Mouse (Mus musculus): ENCODE results near the gene Pfkfb3.

Gene Pfkfb3

DNA sequence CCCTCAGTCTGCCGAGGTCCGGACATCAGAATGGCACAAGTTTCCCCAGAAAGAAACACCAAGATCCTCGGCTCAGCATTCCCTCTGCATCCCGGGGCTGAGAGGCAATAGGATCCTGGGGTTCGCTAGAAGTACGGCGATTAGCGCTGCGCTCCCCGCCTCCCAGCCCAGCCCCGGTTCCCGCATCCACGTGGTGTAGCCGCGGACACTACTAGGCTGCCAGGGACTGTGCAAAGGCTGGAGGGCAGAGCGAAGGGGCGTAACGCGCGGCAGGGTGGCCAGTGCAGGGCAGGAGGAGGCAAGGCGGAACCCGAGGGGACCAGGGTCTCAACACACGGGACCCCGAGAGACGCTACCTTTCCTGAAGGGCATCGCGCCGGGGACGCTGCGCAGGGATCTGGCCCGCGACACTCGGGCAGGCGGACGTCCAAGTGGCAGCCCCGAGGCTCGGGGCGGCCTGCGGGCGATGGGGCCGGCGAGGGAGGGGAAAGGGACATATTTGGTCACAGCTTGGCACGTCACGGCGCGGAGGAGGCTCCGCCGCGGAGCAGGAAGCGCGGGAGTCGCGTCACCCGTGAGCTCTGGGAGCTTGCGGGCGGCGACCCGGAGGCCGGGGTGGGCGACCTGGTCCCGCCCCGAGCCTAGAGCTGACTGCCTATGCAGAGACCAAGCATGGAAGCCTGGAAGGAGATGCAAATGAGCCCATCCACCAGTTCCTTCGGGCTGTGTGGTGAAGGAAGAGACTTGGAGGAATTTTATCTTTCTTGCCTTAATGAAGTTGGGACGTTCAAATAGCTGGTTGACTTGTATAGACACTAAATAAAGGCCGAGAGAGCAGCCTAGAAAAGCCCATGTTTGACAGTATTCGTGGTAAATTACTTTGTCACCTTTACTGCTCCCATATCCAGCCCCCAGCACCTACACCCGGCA is at the start of gene Pfkfb3:
Gene Pfkfb3, minus strand, starts transcription at position 607 of the 930 bp plus-strand sequence.
- in situ Hi-C loops (cut with MboI, MseI): loop anchor here (25.0 kb wide), 1 partner anchor 859 kb away; the partner anchor contains the start of gene Mindy3

DNA sequence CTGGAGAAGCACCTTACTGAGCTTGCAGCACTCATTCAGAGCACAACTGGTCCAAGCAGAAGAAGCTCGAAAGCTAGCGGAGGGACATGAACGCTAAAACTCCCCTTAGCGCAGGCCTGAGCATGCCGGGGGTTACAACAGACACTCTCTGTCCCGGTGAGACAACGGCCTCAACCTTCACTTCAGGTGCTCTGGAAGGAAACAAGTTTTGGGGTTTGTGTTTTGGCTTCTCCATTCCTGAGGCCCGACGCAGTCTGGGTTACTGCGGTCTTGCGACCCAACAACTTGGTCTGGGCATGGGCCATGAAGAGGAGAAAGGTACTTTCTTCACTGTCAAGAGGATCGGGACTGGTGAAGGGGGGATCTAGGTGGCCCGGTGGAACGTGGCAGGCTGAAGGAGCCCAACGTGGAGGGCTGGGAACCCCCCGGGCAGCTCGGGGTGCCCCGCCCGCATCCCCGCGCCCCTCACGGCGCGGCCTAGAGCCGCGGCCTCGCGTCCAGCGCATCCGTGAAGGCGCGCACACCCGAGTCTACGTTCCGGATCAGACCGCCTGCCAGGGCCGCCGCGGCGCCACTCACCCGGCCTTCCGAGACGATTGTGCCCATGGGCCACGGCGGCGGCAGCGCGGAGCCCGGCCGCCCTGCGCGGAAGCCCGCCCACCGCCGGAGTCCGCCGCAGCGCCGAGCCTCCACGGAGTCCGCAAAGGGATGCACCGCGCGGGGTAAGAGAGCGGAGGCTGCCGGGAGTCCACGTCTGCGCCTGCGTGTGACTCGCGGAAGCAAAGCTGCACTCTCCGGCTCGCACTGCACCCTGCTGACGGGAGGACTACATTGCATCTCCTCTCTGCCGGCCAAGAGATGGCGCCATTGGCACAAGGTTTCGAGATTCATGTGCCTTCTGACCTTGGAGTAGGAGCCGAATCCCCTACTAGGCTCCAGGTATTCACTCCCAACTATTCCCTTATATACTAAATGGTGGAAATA is 48.9 kb upstream of the Pfkfb3 start:
- in situ Hi-C loops (cut with MboI, MseI): loop anchor here (5.0 kb wide), 1 partner anchor 80 kb away; no protein-coding TSS in a partner anchor

DNA sequence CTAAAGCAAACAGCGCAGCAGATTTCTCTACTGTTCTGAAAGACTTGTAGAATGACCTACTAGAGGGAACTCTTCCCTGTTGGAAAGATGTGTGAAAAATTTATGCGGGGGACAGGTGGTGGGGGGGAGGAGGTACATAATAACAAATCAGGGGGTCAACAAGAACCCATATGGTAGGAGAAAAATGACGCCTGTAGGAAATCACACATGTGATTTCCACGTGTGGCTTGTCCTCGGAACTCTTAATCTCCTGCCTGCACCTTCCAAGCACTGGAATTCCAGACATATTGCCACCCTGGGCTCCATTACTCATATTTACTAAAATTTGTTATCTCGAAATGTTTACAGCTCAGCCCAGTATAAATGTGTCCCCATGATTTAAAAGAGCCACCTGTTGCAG is 47.9 kb upstream of the Pfkfb3 start:
- in situ Hi-C loops (cut with MboI, MseI): loop anchor here (5.0 kb wide), 1 partner anchor 81 kb away; no protein-coding TSS in a partner anchor

DNA sequence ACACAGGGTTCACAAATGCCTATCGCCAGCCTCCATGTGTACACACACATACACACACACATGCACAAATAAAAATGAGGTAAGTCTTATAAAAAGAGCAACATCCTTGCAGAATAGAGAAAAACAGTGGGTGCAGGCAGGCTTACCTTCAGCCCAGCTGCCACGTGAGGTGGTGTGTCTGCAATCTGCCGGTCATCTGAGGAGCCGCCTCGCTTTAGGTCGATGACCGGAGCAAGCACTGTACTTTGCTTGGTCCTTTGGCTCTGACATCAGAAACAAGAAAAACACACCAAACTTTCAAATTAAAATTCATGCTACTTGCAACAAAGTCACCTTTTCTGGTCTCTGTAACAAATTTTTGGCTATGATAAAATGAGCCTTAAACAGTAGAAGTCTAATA is 44.0 kb upstream of the Pfkfb3 start:
- in situ Hi-C loops (cut with MboI, MseI): no loop called here

DNA sequence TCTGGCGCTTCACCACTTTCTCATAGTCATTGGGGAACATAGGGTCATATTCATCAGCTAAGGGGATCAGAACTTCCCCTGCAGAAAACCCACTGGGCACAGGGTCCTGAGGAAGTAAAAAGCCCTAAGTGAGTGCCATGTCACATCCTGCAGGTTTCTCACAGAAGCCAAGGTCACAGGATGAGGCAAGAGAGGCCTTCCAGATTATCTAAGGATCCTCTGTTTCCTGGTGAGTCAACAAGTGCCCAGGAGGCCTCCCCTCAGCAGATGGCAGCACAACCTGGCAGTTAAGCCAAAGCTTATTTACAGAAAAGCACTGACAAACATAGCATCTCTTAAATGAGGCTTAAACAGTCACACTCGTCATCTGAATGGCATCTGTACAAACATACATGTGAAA is 42.8 kb upstream of the Pfkfb3 start:
- in situ Hi-C loops (cut with MboI, MseI): no loop called here

DNA sequence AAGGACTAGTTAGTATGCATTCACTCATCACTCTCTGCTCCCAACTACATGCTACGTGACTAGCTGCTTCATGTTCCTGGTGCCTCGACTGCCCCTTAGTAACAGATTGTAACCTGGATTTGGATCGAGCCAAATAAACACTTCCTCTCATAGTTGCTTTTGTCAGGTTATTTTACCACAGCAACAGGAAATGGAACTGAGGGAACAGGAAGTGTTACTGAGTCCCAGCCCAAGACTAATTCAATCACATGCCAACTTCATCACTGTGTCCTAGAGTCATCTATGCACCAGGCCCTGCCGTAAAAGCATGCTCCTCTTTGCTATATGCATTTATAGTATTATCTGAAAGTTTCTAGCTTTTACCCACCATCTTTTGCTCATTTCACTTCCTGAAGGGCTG is 34.1 kb upstream of the Pfkfb3 start:
- in situ Hi-C loops (cut with MboI, MseI): no loop called here

DNA sequence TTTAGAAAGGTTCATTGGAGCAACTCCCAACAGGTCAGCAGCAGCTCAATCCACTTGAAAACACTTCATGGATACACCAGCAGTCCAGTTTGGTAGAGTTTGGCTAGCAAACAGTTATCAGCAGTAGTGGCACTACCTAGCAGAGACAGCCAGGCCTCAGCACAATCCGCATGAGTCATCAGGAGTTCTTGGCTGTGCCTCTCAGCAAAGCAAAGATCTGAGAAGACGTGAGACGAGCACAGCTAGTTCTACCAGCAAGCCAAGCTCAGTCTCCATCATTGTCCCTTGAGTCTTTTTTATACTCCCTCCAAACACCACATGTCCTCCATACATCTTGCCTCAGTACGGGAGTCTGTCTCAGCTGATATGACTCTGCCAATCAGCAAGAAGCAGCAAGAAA is 25.5 kb upstream of the Pfkfb3 start:
- in situ Hi-C loops (cut with MboI, MseI): no loop called here

DNA sequence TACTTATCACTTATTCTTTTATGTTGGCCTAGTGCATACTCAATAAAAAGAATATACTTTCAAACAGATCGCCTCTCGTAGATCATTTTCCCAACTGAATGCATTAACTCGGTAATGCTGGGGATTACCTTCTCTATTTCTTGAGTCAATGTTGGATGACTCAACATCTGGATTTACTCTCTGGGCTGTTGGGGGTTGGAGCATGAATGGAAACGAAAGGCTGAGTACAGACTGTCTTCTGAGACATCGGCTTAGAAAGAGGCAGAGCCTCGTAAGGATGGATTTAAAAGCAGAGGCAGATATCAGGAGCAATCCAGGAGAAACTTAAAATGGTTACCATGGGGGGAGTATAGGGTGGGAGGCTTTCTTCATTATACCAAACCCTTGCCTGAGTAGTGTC is 24.3 kb upstream of the Pfkfb3 start:
- in situ Hi-C loops (cut with MboI, MseI): no loop called here

DNA sequence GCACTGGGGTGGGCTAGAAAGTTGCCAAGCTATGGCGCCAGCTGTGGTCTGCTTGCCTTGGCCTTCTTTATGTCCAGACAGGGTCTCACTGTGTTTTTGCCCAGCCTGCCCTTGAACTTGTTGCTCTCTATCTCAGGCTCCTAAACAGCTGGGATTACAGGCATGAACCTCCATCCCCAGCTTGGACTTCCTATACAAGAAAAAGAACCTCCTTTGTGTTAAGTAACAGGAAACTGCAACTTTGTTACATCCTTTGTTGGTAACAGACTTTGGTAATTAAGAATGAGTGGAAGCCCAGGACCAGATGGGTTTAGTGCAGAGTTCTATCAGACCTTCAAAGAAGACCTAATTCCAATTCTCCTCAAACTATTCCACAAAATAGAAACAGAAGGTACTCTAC is 19.8 kb upstream of the Pfkfb3 start:
- in situ Hi-C loops (cut with MboI, MseI): loop anchor here (5.0 to 25.0 kb wide), 2 partner anchors 299 to 839 kb away; partner anchors contain the start of gene Mindy3

DNA sequence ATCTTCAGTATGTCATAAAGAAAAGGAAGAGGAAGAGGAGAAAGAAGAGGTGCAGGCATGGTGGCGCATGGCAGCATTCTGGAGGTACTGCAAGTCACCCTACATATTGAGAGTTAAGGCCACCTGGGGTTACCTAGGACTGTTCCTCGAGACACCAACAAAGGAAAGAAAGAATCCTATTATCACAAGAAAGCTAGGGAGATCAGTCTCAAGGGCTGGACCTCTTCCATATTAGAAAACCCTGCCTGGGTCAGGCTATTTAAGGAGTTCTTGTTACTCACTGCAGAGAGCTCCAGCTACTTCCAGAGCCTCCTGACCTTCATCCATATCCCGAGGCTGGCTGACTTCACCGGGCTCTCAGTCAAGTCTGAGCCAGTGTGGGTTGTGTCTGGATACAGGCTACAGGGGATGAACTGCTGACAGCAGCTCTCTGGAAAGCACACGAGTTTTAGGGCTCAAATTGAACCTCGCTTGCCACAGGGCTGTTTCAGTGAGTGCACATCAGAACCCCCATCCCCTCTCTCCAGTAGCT is 17.2 kb upstream of the Pfkfb3 start:
- in situ Hi-C loops (cut with MboI, MseI): loop anchor here (5.0 to 25.0 kb wide), 2 partner anchors 301 to 841 kb away; partner anchors contain the start of gene Mindy3

DNA sequence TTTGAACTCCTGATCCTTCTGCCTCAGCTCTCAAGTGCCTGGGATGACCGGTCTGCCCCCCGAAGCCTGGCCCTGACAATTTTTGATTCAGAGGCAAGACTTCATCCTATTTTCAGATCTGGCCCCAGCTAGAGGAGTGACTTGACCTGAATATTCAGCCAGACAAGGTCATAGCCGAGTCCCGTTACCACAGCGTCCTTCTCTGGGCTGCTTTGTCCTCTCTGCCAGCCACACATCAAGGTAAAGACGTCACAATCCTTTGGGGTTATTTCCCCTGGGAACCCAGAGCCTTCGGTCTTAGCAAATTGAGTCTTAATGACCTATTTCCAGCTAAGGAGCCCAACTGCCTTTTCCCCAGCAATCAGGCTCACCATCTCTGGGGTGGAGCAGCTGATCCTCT is 14.6 kb upstream of the Pfkfb3 start:
- in situ Hi-C loops (cut with MboI, MseI): loop anchor here (25.0 kb wide), 1 partner anchor 844 kb away; the partner anchor contains the start of gene Mindy3

DNA sequence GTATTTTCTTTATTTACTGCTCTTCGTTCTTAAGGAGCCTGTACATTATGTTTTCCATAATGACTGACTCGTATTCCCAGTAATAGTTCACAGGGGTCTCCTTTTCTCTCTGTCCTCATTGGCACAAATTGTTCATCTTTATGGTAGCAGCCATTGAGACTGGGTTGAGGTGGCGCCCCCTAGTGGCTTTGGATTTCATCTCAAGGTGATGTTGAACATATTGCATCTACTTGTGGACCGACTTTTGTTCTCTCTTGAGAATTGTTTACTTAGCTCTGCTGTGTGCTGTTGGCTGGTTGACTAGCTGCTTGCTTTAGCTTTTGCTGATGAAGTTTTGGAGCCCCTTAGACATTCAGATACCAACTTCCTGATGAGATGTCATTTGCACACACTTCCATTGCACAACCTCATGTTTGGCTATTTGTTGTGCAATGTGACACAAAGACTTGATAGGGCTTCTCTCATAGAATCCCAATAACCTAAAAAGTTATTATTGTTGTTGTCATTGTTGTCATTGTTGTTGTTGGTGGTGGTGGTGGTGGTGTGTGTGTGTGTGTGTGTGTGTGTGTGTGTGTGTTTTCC is 14.0 kb upstream of the Pfkfb3 start:
- in situ Hi-C loops (cut with MboI, MseI): loop anchor here (25.0 kb wide), 1 partner anchor 844 kb away; the partner anchor contains the start of gene Mindy3

DNA sequence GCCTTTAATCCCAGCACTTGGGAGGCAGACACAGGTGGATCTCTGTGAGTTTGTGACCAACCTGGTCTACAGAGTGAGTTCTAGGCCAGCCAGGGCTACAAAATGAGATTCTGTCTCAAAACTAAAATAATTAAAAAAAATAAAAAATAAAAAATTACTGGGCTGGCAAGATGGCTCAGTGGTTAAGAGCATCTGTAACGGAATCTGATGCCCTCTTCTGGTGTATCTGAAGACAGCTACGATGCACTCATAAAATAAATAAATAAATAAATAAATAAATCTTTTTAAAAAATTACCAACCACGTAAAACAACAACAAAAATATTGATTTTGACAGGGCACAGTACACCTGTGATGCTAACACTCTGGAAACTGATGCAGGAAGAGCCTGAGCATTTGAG is 13.0 kb upstream of the Pfkfb3 start:
- in situ Hi-C loops (cut with MboI, MseI): loop anchor here (25.0 kb wide), 1 partner anchor 845 kb away; the partner anchor contains the start of gene Mindy3

DNA sequence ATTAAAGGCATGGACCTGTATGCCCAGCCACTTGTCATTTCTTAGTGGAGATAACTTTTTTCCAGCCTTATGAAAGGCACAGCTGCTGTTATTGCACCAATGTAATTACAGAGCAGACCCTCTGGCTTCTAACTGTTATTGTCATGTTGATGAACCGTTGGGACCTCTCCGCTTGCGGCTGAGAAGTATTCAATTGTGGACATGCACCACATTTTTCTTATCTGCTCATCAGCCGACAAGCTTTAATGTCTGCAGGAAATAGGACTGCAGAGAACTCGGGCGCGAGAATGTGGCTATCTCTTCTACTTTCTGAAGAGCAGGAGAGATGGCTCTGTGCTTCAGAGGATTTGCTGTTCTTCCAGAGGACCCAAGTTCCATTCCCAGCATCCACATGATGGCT is 12.4 kb upstream of the Pfkfb3 start:
- in situ Hi-C loops (cut with MboI, MseI): loop anchor here (25.0 kb wide), 1 partner anchor 846 kb away; the partner anchor contains the start of gene Mindy3

DNA sequence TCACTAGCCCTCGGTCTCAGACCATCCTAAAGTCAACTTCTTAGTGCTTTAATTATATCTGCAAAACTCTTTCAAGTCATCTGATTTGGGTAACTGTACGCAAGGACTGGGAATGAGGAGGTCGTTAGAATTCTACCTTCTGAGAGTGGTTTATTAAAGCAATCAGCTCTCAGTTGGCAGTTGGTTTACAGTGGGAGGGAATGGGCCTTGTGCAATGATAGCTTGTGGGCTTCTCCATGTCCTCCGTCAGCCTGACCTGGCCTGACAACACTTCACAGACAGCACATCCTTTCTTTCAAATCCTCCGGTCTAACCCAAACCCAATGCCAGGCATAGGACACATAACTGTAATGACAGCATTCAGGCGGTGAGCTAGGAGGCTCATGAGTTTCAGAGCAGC is 10.9 kb upstream of the Pfkfb3 start:
- in situ Hi-C loops (cut with MboI, MseI): loop anchor here (25.0 kb wide), 1 partner anchor 848 kb away; the partner anchor contains the start of gene Mindy3

DNA sequence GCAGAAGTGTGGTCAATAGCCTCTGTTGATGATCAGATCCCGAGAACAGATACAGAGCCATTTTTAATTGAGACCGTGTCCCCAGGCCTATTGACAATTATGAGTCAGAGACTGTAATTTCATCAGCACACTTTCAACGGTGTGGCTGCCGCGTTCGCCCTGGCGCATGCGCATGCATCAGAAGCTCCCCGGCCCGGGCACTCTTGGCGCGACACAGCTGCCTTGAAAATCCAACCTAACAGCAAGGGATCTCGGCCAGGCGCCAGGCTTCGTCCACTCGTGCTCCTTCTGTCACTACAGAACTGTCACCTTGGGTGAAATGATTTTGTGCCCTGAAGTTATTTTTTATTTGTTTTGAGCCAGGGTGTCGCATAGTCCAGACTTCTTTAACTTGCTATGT is 9.4 kb upstream of the Pfkfb3 start:
- in situ Hi-C loops (cut with MboI, MseI): loop anchor here (25.0 kb wide), 1 partner anchor 849 kb away; the partner anchor contains the start of gene Mindy3

DNA sequence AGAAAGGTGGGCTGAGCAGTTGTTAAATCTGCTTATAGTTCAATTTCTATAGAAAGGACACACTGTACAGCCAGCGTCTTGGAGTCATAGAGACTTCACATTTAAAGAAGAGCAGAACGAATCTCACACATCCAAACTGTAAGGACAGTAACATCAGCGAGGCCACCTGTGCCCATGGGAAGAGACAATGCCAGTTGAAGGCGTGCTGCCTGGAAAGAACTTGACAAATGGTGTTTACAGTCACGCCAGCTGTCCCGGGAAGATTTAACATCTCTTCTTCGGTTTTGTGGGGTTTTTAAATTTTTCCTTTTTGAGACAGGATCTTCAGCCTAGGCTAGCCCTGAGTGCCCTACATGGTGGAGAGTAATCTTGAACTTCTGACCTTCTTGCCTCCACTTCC is 4.8 kb upstream of the Pfkfb3 start:
- in situ Hi-C loops (cut with MboI, MseI): loop anchor here (25.0 kb wide), 1 partner anchor 854 kb away; the partner anchor contains the start of gene Mindy3

DNA sequence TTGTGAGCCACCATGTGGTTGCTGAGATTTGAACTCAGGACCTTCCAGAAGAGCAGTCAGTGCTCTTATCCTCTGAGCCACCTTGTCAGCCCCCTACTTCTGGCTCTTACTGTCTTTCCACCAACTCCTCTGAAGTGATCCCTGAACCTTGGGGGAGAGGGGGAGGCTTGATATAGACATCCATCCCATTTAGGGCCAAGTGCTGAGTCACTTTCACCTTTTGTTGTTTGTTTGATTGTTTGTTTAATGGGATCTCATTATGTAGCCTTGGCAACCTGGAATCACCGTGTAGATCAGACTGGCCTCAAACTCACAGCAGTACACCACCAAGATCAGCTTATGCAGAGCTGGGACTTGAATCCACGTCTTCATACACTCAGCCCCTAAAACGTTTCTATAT is 3.4 kb upstream of the Pfkfb3 start:
- in situ Hi-C loops (cut with MboI, MseI): loop anchor here (25.0 kb wide), 1 partner anchor 855 kb away; the partner anchor contains the start of gene Mindy3

DNA sequence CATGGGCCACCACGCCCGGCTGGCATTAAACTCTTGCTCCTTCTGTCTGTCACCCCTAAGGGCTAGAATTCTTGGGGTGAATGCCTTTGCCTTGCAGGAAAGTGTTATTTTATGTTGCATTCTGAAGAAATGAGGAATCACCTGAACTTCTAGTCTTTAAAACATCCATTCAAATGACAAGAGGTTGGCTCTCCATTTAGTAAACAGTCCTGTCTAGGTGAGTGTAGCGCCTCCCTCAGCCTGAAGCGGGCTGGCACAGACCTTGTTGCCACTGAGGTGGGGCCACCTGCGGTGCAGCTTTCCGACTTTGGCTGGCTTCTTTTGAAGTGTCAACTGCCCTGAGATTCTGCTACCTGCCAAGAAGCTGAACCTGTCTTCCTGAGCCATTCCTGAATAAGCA is 1.4 kb upstream of the Pfkfb3 start:
- in situ Hi-C loops (cut with MboI, MseI): loop anchor here (25.0 kb wide), 1 partner anchor 857 kb away; the partner anchor contains the start of gene Mindy3

DNA sequence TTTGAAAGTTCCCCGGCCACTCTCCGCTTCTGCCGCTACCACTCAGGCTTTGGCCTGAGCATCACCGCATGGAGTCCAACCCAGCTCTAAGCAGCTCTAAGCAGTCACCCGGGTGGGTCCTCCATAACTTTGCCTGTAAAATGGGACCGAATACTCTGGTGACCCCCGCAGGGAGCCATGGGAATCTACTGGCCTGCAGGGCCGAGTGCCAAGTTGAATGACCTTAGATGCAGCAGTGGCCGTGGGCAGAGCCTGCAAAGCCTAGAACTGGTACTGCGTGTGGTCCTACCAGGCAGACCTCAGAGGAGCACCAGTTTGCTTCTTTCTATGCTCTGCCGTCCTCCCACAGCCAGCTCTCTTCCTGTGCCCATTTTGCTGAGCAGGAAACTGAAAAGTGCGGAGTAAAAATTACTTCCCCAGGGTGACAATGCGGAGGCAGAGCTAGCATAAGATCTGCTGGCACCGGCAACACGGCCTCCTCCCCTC is 868 bp downstream of the Pfkfb3 start:
- in situ Hi-C loops (cut with MboI, MseI): loop anchor here (25.0 kb wide), 1 partner anchor 859 kb away; the partner anchor contains the start of gene Mindy3

All from T-helper 1 cell (primary cell).